Mouse (Mus musculus) heart, embryonic 10.5 days (tissue): ENCODE results near the gene Hdc. TPM values are rescaled to one million over a fixed set of nuclear protein-coding genes. Genes with fewer than 3 reads are reported as not detected.

Experiments
- DNase-seq: peaks from one replicate; pipeline ENCODE4 v3.0.0-alpha.2; 2017; ENCODE audit warnings: low spot score
- H3K27ac ChIP-seq: fragments of 300-500 bp; sonication (generic); 2 replicates; pipeline ENCODE4 v1.5.1; 2016; ENCODE audit warnings: mild to moderate bottlenecking
- H3K27me3 ChIP-seq: fragments of 300-500 bp; sonication (generic); 2 replicates; pipeline ENCODE4 v1.6.1; 2016; ENCODE audit warnings: mild to moderate bottlenecking; ENCODE audit not compliant: poor library complexity, insufficient read depth, severe bottlenecking
- H3K36me3 ChIP-seq: fragments of 300-500 bp; sonication (generic); 2 replicates; pipeline ENCODE4 v1.6.1; 2016; ENCODE audit warnings: mild to moderate bottlenecking, moderate library complexity
- H3K4me1 ChIP-seq: fragments of 300-500 bp; sonication (generic); 2 replicates; pipeline ENCODE4 v1.6.1; 2016; ENCODE audit warnings: mild to moderate bottlenecking
- H3K4me3 ChIP-seq: fragments of 300-500 bp; sonication (generic); 2 replicates; pipeline ENCODE4 v1.5.1; 2016; ENCODE audit warnings: mild to moderate bottlenecking, moderate library complexity
- H3K9me3 ChIP-seq: fragments of 300-500 bp; sonication (generic); 2 replicates; pipeline ENCODE4 v1.6.1; 2016; ENCODE audit warnings: mild to moderate bottlenecking, moderate library complexity
- WGBS: fragments of 180-500 bp; shearing (Covaris S2); methylation state at CpG from one replicate; pipeline ENCODE4 v1.1.7; 2016; 5-methylcytosine and 5-hydroxymethylcytosine counted together
- polyA plus RNA-seq: library from polyadenylated mRNA; unstranded; fragments of >200 nt; fragmentation: Nextera tagmentation; extraction: Ambion mirVana; gene quantifications from 2 replicates; pipeline ENCODE4 v1.2.1, GENCODE M21; 2016

The Hdc gene
- polyA plus RNA-seq, 1 experiment from 2014 or later, result 3.5 TPM

DNA sequence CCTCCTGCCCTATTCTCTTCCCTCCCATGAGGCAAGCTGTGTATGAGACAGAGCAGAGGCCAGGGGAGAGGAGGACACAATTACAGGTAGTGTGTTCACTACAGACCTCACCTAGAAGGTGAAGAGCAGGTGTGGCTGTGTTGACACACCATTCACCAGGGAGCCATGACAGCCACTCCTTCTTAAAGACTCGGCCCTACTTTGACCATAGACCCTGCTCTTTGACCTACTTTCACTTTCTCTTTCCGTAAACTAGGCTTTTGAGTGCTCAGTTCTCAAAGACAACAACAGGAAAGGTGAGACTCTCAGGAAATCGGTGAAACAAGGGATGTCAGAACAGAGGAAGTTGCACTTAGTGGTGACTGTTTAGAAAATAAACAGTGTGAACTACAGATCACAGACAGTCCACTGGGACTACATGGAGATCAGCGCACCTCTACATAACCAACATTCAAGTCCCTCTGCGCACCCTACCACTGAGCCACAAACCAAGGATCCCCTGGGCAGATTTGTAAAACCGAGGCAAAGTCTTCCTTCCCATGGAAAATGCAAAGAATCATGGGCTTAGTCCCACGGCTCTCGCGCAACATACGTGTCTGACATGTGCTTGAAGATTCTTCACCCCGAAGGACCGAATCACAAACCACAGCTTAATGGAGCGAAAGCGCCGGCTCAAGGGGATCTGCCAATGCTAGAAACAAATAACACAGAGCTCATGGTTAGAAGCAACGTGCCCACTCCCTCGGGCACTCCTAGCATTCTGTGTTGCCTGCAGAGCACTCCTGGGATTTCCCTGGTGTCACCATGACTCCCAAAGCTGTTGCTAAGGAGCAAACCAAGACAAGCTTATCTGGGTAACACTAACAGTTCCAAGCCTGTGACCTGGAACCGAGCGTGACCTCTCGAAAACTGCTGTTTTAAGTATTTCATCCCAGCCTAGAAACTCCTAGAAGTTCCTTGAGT is 21.5 kb downstream of the Hdc start:
- 74% methylated on average over 20 of the region's 20 CpGs for WGBS
- no peak overlapping the region for H3K4me3 ChIP-seq
- H3K9me3 ChIP-seq, result no peaks in the 10 kb centered on the region
- peaks cover 5% of the 10 kb centered on the region; the same call in 1 of the 2 replicates for H3K4me1 ChIP-seq
- H3K27ac ChIP-seq, result no peak overlapping the region
- DNase-seq, result no peak
- no peaks in the 10 kb centered on the region for H3K36me3 ChIP-seq
- H3K27me3 ChIP-seq, result no peaks in the 10 kb centered on the region; the same call in 1 of the 2 replicates

- Histone ChIP-seq H3K9me3 (no peaks in the 10 kb centered on the region), H3K27ac (no peak overlapping the region), H3K27me3 (no peaks in the 10 kb centered on the region; the same call in 1 of the 2 replicates), H3K4me1 (peaks cover 5% of the 10 kb centered on the region; the same call in 1 of the 2 replicates), H3K4me3 (no peak overlapping the region), H3K36me3 (no peaks in the 10 kb centered on the region)
- WGBS, result 86% methylated on average over 7 of the region's 7 CpGs
- no peak for DNase-seq
These were observed 22.6 kb downstream of the Hdc start for GRCm38 (mm10) chr2:126596347-126597072.

- H3K4me3 ChIP-seq, result peak overlapping the region; percentile 54
- no peaks in the 10 kb centered on the region for H3K36me3 ChIP-seq
- 18% methylated on average over 26 of the region's 26 CpGs for WGBS
- no peaks in the 10 kb centered on the region for H3K27me3 ChIP-seq
- H3K27ac ChIP-seq, result peak overlapping the region; percentile 49; the same call in 1 of the 2 replicates
- H3K9me3 ChIP-seq, result no peaks in the 10 kb centered on the region
- H3K4me1 ChIP-seq, result no peaks in the 10 kb centered on the region; the same call in 1 of the 2 replicates
- peak; percentile 90 for DNase-seq
These were observed 25.1 kb downstream of the Hdc start for GRCm38 (mm10) chr2:126593831-126594610.

DNA sequence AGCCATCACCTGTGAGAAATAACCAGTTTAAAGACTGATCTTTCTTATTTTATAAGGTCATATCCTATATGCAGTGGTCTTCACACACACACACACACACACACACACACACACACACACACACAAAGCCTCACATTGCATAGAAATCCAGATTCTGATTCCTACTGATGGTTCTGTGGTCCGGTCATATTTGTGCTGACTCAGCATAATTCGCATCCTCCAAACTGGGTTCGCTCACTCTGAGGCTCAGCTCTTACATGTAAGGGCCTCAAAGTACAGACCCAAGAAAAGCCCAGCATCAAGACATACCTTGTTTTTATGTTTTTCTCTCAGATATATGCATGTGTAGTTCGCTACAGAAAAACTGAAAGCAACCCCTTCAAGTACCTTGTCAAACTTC is 27.8 kb downstream of the Hdc start:
- no peak for DNase-seq
- H3K27ac ChIP-seq, result no peak overlapping the region
- no peaks in the 10 kb centered on the region; the same call in 1 of the 2 replicates for H3K4me1 ChIP-seq
- H3K9me3 ChIP-seq, result no peaks in the 10 kb centered on the region
- no peaks in the 10 kb centered on the region for H3K36me3 ChIP-seq
- 83% methylated on average over 4 of the region's 4 CpGs for WGBS
- no peaks in the 10 kb centered on the region for H3K27me3 ChIP-seq
- no peak overlapping the region for H3K4me3 ChIP-seq

DNA sequence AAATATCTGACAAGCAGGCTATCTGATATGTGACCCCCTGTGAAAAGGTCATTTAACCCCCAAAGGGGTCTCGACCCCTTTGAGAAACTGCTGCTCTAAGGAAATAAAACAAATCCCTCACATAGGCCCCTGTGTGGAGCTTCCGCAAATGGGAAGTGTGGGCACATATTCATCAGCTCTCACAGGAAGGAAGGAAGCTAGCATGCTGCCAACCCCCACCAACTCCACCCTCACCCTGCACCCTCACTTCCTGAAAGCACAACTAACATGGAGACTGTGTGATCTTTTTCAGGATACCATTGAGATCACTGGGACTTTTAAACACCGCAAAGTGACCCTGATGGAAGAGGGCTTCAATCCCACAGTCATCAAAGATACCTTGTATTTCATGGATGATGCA is 31.6 kb downstream of the Hdc start:
- Histone ChIP-seq H3K9me3 (no peaks in the 10 kb centered on the region), H3K4me1 (no peaks in the 10 kb centered on the region), H3K4me3 (no peak overlapping the region), H3K27me3 (no peaks in the 10 kb centered on the region), H3K27ac (no peak overlapping the region), H3K36me3 (no peaks in the 10 kb centered on the region)
- WGBS, result 81% methylated on average over 3 of the region's 3 CpGs
- DNase-seq, result no peak

DNA sequence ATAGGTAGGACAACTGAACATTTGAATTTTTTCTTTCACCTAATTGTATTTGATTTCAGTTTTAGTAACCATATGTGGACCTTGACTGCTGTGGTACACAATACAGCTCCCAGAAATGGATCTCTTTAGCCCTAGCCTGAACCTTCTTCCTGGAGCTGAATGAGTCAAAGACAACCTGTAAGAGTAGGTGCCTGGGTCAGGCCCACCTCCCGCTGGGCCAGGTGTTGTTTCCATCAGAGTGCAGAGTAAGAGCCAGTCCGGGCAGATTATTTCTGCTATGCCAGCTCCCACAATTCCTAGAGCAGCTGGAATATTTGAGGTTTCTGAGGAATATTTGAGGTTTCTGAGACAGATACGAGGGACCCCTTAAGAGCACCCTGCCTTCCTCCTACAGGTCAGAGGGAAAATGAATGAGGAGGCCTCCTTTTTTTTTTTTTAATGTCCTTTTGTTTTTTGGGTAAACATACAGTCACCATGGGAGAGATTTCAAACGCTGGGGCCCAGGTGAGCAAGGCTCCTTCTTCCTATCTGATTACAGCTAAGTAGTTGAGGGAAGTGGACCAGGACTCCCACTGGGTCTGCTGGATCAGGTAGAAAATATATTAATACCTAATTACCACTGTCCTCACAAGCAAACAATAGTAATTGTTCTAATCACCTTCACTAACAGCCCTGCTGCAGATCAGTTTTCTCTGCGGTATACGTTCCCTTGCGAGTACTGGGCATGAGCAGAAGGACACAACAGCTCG is 34.3 kb downstream of the Hdc start:
- Histone ChIP-seq H3K4me1 (no peaks in the 10 kb centered on the region), H3K36me3 (no peaks in the 10 kb centered on the region), H3K4me3 (no peak overlapping the region), H3K9me3 (no peaks in the 10 kb centered on the region), H3K27ac (no peak overlapping the region), H3K27me3 (no peaks in the 10 kb centered on the region)
- WGBS, result 78% methylated on average over 8 of the region's 8 CpGs
- no peak for DNase-seq

GRCm38 (mm10) chr2:126583960-126584359 is 35.1 kb downstream of the Hdc start:
- Histone ChIP-seq H3K36me3 (no peaks in the 10 kb centered on the region), H3K27me3 (no peaks in the 10 kb centered on the region), H3K9me3 (no peaks in the 10 kb centered on the region), H3K27ac (no peak overlapping the region), H3K4me1 (no peaks in the 10 kb centered on the region), H3K4me3 (no peak overlapping the region)
- DNase-seq, result no peak
- 69% methylated on average over 6 of the region's 6 CpGs for WGBS

DNA sequence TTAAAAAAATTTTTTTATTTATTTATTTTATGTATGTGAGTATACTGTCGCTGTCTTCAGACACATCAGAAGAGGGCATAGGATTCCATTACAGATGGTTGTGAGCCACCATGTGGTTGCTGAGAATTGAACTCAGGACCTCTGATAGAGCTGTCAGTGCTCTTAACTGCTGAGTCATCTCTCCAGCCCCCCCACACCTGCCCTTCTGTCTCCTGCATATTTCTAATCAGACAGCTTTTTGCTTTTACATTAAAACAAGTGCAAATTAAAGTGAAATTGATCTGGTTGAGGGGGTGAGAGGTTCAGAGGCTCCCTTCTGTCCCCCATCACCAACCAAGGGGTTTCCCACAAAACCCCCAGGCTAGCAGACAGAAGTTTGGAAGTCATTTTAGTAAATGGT is 39.8 kb downstream of the Hdc start:
- Histone ChIP-seq H3K9me3 (no peaks in the 10 kb centered on the region), H3K27me3 (no peaks in the 10 kb centered on the region), H3K27ac (no peak overlapping the region), H3K4me1 (no peaks in the 10 kb centered on the region), H3K4me3 (no peak overlapping the region), H3K36me3 (no peaks in the 10 kb centered on the region)
- WGBS, result 79% methylated on average over 1 of the region's 1 CpGs
- no peak for DNase-seq

DNA sequence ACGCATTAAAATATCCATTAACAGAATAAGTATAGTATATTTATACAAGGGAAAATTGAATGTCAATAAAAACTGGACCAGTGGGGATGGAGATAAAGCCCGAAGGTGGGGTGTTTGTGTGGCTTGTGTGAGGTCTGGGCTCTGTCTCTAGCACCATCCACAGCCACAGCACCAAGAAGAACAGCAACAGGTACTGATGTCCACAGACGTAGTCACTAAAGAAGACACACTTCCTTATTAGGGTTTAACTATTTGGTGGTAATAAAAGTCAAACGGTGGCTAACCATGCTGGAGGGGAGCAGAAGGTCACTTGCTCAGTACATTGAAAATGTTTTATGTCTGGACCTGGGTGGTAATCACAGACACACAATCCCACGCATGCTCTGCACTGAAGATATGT is 41.7 kb downstream of the Hdc start:
- no peak overlapping the region for H3K27ac ChIP-seq
- no peaks in the 10 kb centered on the region for H3K9me3 ChIP-seq
- H3K36me3 ChIP-seq, result no peaks in the 10 kb centered on the region
- no peaks in the 10 kb centered on the region for H3K27me3 ChIP-seq
- DNase-seq, result no peak
- no peaks in the 10 kb centered on the region for H3K4me1 ChIP-seq
- H3K4me3 ChIP-seq, result no peak overlapping the region
- 79% methylated on average over 5 of the region's 5 CpGs for WGBS

- Histone ChIP-seq H3K4me1 (no peaks in the 10 kb centered on the region), H3K36me3 (no peaks in the 10 kb centered on the region), H3K4me3 (no peak overlapping the region), H3K9me3 (no peaks in the 10 kb centered on the region), H3K27me3 (no peaks in the 10 kb centered on the region), H3K27ac (no peak overlapping the region)
- no peak for DNase-seq
- 74% methylated on average over 11 of the region's 11 CpGs for WGBS
These were observed 43.5 kb downstream of the Hdc start for GRCm38 (mm10) chr2:126575391-126576176.

GRCm38 (mm10) chr2:126572747-126573146 is 46.4 kb downstream of the Hdc start:
- 85% methylated on average over 4 of the region's 4 CpGs for WGBS

More at GRCm38 (mm10) chr2:126572747-126573146, 46.4 kb downstream of the Hdc start:
- Histone ChIP-seq H3K4me1 (no peaks in the 10 kb centered on the region), H3K9me3 (no peaks in the 10 kb centered on the region), H3K27ac (no peak overlapping the region), H3K36me3 (no peaks in the 10 kb centered on the region), H3K4me3 (no peak overlapping the region), H3K27me3 (no peaks in the 10 kb centered on the region)
- DNase-seq, result no peak
